Mouse (Mus musculus) embryo, embryonic 9.5 days (tissue): Measurements from ENCODE around the gene Ndufaf8.

Experiments
- DNase-seq: peaks from one replicate; pipeline ENCODE4 v3.0.0-alpha.2; 2017; ENCODE audit errors: extremely low spot score

Gene Ndufaf8

GRCm38 (mm10) chr11:120086702-120087152, 12.0 kb upstream of the Ndufaf8 start, which contains the start of gene Cep131:
Gene Cep131, minus strand, starts transcription at chr11:120086827.
- DNase-seq: peak; percentile 98

DNA sequence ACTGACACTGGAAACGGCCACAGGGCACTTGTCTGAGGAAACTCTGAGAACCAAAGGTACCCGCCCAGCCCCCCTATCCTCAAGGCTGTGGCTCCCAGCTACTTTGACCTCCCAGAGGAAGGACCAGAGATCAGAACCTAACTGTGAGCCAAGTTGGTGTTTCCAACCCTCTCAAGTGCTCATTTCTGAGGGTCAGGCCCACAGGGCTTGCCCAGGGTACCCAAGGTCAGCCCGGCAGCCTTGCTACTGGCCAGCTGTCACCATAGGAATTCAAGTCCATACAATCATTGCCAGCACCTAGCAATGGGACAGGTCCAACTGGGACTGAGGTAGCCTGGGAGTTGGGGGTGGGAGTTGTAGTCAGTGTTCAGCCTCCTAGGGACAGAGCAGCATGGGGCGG, 8.1 kb upstream of the Ndufaf8 start:
- DNase-seq: no peak

DNA sequence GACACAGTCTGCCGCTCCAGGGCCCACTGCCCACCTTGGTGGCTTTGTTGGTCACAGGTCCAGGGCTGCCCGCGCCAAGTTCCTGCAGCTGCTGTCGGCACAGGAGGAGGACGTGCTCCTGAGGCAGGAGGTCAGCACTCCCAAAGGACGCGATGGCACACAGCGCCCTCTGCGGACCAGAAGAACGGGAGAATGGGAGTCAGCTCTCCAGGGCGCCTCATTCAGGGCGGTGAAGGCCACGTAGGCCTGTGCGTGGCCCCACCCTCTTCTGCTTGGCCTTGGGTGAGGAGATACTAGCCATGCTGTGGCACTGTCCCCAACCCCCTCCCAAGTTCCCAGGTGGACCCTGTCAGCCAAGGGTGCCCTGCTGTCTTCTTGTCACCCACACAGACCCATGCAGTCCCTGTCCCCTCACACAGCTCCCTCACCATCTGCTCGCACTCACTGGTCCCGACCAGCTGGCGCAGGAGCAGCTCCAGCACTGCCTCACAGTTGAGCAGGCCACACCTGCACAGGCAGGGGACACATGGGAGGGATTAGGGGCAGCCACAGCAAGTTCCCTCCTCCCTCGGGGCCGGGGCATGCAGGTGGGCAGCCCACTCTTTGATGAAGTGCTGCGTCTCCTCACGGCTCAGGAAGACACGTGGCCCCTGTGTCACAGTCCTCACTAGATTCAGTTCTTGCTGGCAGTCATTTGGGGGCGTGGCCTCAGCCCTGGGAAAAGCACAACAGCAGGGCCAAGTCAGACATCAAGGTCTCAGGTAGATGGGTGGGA, 5.7 kb upstream of the Ndufaf8 start:
- no peak for DNase-seq

GRCm38 (mm10) chr11:120101036-120101435, 2.3 kb downstream of the Ndufaf8 start:
- peak; percentile 75 for DNase-seq

GRCm38 (mm10) chr11:120103431-120103997, 4.8 kb downstream of the Ndufaf8 start:
- DNase-seq: no peak

GRCm38 (mm10) chr11:120107026-120107425, 8.3 kb downstream of the Ndufaf8 start:
- no peak for DNase-seq

DNA sequence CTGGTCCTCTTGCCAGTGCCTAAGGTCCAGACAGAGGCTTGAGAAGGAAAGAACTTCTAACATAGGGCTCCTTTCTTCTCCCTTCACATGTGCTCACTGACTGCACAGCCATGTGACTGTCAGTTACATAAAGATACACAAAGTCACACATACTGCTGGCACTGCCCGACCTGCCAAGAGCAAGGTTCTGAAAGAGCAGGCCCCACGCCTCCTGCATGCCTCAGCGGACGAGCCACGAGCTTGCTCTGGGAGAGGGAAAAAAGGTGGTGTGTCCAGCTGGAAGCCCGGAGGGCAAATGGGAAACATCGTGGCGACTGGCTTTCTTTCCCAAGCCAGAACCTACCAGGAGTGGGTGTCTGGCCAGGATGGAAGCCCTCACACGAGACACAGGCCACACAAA, 9.1 kb downstream of the Ndufaf8 start:
- no peak for DNase-seq

- DNase-seq: no peak
These were observed 11.0 kb downstream of the Ndufaf8 start for GRCm38 (mm10) chr11:120109558-120110210.

DNA sequence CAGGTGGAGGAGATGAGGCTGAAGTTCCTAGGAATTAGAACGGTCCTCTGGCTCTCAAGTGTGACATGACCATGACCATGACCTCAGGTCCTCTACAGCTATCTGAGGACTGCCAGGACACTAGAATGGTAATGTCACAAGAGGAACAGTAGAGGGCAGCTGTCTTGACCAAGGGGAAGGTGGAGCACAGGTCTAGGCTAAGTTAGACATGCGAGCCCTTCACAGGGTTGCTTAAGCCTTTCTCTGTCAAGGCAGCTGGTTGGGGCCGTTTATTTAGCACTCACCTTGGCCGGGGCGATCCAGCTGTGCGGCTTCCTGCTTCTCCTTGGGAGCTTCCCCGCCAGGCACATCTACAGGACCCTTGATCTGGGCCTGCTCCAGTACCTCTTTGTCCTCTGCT, 11.8 kb downstream of the Ndufaf8 start:
- no peak for DNase-seq

- peak; percentile 71 for DNase-seq
These were observed 12.3 kb downstream of the Ndufaf8 start for GRCm38 (mm10) chr11:120111033-120111432.

GRCm38 (mm10) chr11:120112136-120112535, 13.4 kb downstream of the Ndufaf8 start:
- no peak for DNase-seq

GRCm38 (mm10) chr11:120114488-120115215, 15.9 kb downstream of the Ndufaf8 start:
- DNase-seq: no peak

GRCm38 (mm10) chr11:120117626-120118025, 18.9 kb downstream of the Ndufaf8 start:
- DNase-seq: no peak

DNA sequence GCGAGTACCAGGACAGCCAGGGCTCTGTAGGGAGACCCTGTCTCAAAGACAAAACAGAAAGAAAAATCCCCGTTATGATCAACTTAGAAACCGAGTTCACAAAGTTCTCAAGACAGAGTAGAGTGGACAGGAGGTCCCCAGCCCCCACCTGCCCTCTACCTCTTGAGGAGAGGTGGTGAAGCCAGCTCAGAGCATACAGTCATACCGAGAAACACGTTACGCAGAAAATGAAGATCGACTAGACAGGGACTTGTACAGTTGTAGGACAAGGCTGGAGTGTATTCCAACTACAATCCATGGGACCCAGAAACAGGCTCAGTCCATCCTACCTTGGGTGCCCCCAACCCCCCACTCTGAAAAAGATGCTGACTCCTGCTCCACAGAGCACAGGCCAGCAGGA, 20.4 kb downstream of the Ndufaf8 start:
- no peak for DNase-seq

- no peak for DNase-seq
These were observed 21.3 kb downstream of the Ndufaf8 start for GRCm38 (mm10) chr11:120119936-120120541.

DNA sequence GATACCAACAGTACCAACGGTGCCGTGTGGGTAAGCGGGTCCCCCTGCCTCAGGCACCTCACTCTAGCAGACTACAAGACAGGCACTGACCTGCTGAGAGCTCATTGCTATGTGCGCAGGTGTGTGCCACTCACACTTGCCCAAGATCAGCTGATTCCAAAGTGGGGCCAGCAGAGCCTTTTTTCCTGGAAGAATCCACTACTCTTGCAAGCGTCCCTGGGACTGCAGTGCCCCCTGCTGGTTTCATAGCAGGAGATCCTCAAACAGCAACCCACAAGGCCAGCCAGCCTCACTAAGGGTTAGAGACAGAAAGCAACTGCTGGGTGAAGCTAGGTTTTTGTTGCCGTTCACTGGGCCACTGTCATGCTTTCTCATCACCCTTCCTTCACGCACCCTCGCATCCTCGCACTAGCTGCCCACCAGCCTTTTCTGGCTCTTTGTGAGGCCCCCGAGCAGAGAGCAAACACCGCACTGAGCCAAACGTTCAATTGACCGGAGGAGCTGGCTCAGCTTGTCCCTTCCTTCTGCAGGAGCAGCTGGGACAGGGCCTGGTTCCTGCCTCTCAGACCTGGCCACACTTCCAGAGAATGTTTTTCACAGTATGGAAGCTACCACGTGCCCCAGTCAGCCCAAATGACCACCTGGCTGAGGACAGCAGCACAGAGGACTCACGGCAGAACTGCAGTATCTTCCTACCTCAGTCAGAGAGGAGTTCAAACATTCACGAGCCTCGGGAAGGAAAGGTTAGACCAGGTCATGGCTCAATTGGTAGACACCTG, 22.1 kb downstream of the Ndufaf8 start:
- peak; percentile 44 for DNase-seq

DNA sequence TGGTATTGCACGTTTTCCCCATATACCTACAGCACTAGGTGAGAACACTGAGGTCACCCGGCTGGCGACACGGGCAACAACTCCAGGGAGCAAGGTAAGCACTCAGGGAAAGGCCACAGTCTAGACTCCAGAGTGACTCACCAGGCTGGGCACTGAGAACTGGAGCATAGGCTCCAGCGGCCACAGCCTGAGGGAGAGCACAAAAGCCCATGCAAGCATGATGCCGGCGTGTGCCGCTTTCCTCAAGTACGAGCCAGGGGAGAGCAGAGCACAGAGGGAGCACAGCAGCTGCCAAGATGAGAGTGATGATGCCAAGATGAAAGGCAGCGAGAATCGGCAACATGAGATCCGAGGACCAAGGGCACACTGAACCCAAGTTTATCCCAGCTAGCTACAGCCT, 23.4 kb downstream of the Ndufaf8 start:
- no peak for DNase-seq

DNA sequence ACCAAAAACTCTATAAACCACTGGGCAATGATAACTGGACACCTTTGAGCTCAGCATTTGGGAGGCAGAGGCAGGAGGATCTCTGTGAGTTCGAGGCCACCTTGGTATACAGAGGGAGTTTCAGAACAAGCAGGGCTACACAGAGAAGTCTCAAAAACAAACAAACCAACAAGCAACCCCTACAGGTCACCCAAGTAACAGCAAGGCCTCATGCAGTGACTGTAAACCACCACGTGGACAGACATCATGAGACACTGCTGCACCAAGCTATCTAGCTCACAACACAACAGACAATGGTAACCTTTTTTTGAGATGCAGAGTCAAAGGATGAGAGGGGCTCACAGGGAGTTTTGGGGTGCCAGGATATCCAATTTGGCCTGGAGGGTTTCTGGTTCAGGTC, 28.1 kb downstream of the Ndufaf8 start:
- no peak for DNase-seq

GRCm38 (mm10) chr11:120129281-120129680, 30.6 kb downstream of the Ndufaf8 start:
- no peak for DNase-seq

GRCm38 (mm10) chr11:120134148-120134547, 35.4 kb downstream of the Ndufaf8 start:
- no peak for DNase-seq
